Mouse (Mus musculus) heart, embryonic 15.5 days (tissue): ENCODE data around the gene Alox12b. TPM values are rescaled to one million over a fixed set of nuclear protein-coding genes. Genes with fewer than 3 reads are reported as not detected.

Experiments
- ATAC-seq: fragments of 200-750 bp; cut with Nextera tagmentation; replicated peaks from 2 replicates; pipeline ENCODE4 v1.8.0; 2017; ENCODE audit warnings: low read depth, moderate TSS enrichment; ENCODE audit not compliant: insufficient number of reproducible peaks, insufficient read depth, low FRiP score
- H3K27ac ChIP-seq: fragments of 300-500 bp; sonication (generic); 2 replicates; pipeline ENCODE4 v1.5.1; 2015; ENCODE audit warnings: mild to moderate bottlenecking, inconsistent platforms
- H3K27me3 ChIP-seq: fragments of 300-500 bp; sonication (generic); 2 replicates; pipeline ENCODE4 v1.6.1; 2015; ENCODE audit warnings: inconsistent platforms
- H3K36me3 ChIP-seq: fragments of 300-500 bp; sonication (generic); 2 replicates; pipeline ENCODE4 v1.6.1; 2015; ENCODE audit warnings: mild to moderate bottlenecking, inconsistent platforms
- H3K4me1 ChIP-seq: fragments of 300-500 bp; sonication (generic); replicated peaks from 2 replicates; pipeline ENCODE4 v1.6.1; 2015; ENCODE audit warnings: inconsistent platforms
- H3K4me2 ChIP-seq: fragments of 300-500 bp; sonication (generic); 2 replicates; pipeline ENCODE4 v1.6.1; 2015; ENCODE audit warnings: inconsistent platforms, mild to moderate bottlenecking, moderate library complexity
- H3K4me3 ChIP-seq: fragments of 300-500 bp; sonication (generic); 2 replicates; pipeline ENCODE4 v1.5.1; 2015; ENCODE audit warnings: mild to moderate bottlenecking, inconsistent platforms
- H3K9ac ChIP-seq: fragments of 300-500 bp; sonication (generic); 2 replicates; pipeline ENCODE4 v1.6.1; 2015; ENCODE audit warnings: mild to moderate bottlenecking, inconsistent platforms
- H3K9me3 ChIP-seq: fragments of 300-500 bp; sonication (generic); replicated peaks from 2 replicates; pipeline ENCODE4 v1.6.1; 2016; ENCODE audit warnings: inconsistent platforms
- WGBS: fragments of 180-500 bp; shearing (Covaris S2); methylation state at CpG from one replicate; pipeline ENCODE4 v1.1.7; 2015; ENCODE audit warnings: mixed read lengths; 5-methylcytosine and 5-hydroxymethylcytosine counted together
- polyA plus RNA-seq: library from polyadenylated mRNA; unstranded; fragments of >200 nt; fragmentation: Nextera tagmentation; extraction: Ambion mirVana; gene quantifications from 2 replicates; pipeline ENCODE4 v1.2.1, GENCODE M21; 2015

Gene Alox12b
- polyA plus RNA-seq, 1 experiment from 2014 or later, result 0.05 TPM

DNA sequence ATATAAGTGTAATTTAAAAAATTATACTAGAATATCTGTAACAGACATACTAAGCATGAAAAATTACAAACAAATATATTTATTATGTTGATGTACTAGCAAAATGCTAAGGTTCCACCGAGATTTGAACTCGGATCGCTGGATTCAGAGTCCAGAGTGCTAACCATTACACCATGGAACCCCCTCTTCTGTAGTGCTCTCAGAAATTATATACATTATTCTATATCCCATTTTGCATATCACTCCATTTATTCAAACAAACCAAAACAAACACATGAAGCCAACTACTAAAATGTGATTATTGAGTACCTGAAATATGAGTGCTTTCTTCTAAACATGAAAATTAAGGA is 32.3 kb upstream of the Alox12b start:
- ATAC-seq, result no peak
- peak overlapping the region; percentile 94; the same call in 1 of the 2 replicates for H3K27ac ChIP-seq
- H3K4me2 ChIP-seq, result peak overlapping the region; percentile 87; the same call in 1 of the 2 replicates
- H3K4me1 ChIP-seq, result peaks cover 44% of the 10 kb centered on the region
- H3K9me3 ChIP-seq, result no peaks in the 10 kb centered on the region
- H3K27me3 ChIP-seq, result no peaks in the 10 kb centered on the region; the same call in 1 of the 2 replicates
- H3K9ac ChIP-seq, result no peak overlapping the region
- 0% methylated on average over 3 of the region's 3 CpGs for WGBS
- H3K4me3 ChIP-seq, result peak overlapping the region; percentile 65
- H3K36me3 ChIP-seq, result no peaks in the 10 kb centered on the region

DNA sequence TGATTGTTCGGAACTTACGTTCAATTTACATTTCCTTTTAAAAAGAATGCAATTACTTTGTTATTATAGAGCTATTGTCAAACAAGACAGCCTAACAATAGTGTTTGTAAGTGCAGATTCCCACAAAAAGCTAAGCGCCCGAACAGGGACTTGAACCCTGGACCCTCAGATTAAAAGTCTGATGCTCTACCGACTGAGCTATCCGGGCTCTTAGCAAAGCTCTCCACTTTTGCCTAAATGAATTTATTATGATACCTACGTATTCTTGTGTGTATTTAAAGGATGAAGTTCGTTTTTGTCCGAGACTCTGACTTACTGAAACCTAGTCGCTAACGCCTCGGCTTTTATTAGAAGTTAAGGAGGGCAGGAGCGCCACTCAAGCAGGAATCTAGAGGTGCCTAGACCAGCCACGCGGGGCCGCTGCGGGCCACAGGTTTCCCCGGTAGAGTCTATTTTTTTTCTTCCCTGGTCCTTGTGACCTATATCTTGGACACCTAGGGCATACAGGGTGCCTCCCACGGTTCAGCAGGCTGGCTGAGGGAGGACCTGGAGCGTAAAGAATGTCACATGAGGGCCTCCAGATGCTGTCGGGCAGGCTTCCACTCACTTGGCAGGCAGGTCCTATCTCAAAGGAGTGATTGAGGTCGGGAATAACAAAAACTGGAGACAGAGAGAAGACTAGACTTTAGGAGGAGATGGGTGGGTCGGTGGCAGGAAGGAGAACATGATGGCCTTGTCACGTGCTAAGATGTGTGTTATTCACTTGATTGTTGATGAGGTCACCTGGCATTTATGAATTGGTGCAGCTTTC is 31.5 kb upstream of the Alox12b start:
- peak overlapping the region; percentile 60 for H3K9ac ChIP-seq
- H3K4me2 ChIP-seq, result peak overlapping the region; percentile 82
- H3K9me3 ChIP-seq, result no peaks in the 10 kb centered on the region
- peaks cover 37% of the 10 kb centered on the region for H3K4me1 ChIP-seq
- H3K27ac ChIP-seq, result peak overlapping the region; percentile 85
- no peaks in the 10 kb centered on the region for H3K36me3 ChIP-seq
- 0% methylated on average over 24 of the region's 24 CpGs for WGBS
- H3K4me3 ChIP-seq, result peak overlapping the region; percentile 64
- ATAC-seq, result peak; percentile 8; the same call in 1 of the 2 replicates
- no peaks in the 10 kb centered on the region; the same call in 1 of the 2 replicates for H3K27me3 ChIP-seq

DNA sequence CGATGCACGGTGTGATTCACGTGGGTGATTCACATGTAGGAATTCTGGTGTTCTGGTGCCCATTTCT is 31.1 kb upstream of the Alox12b start, which contains the start of gene Aloxe3:
TSS of gene Aloxe3 (plus strand) at position 45 of the 67 bp plus-strand sequence.
- no peaks in the 10 kb centered on the region for H3K9me3 ChIP-seq
- H3K27ac ChIP-seq, result peak within 1 kb of the TSS; percentile 85
- no peak for ATAC-seq
- WGBS, result 1% methylated on average over 3 of the region's 3 CpGs
- H3K4me3 ChIP-seq, result peak within 1 kb of the TSS; percentile 64
- H3K4me1 ChIP-seq, result peaks cover 33% of the 10 kb centered on the region
- peak within 1 kb of the TSS; percentile 82 for H3K4me2 ChIP-seq
- H3K36me3 ChIP-seq, result no peaks in the 10 kb centered on the region
- peak within 1 kb of the TSS; percentile 60 for H3K9ac ChIP-seq
- H3K27me3 ChIP-seq, result no peaks in the 10 kb centered on the region; the same call in 1 of the 2 replicates

DNA sequence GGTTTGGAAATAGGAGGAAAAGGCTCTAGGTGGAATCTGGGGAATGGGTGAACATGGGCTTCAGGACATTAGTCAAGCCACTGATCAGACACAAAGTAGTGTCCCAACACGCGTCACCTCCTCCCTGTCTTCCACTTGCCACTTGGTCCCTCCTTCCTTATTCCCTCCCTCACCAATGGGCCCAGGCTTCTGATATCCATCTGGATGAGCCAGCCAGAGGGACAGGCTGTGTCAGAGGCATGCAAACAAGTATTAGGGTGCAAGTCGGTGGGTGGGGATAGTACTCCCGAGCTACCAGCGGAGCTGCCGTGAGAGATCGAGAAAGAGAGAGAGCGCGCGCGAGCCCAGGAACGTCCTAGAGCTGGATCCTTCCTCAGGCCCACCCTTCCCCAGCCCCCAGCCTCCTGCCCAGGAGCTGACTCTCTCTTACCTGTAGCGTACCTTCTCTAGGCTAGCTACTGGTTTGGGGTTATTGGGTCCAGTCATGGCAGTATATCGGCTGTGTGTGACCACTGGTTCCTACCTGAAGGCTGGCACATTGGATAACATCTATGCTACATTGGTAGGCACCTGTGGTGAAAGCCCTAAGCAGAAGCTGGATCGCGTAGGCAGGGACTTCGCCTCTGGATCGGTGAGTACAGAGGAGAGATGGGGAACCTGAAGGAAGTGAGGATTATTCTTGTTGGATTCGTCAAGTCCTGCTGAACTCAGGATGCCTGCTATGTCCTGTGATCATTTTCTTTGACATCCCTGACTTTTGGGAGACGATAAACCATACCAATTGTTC is 30.7 kb upstream of the Alox12b start:
- ATAC-seq, result no peak
- Histone ChIP-seq H3K36me3 (no peaks in the 10 kb centered on the region), H3K4me3 (peak overlapping the region; percentile 64), H3K4me2 (peak overlapping the region; percentile 82), H3K27ac (no peak overlapping the region; the same call in 1 of the 2 replicates), H3K9ac (peak overlapping the region; percentile 60), H3K4me1 (peaks cover 28% of the 10 kb centered on the region), H3K9me3 (no peaks in the 10 kb centered on the region), H3K27me3 (no peaks in the 10 kb centered on the region; the same call in 1 of the 2 replicates)
- 18% methylated on average over 20 of the region's 20 CpGs for WGBS

DNA sequence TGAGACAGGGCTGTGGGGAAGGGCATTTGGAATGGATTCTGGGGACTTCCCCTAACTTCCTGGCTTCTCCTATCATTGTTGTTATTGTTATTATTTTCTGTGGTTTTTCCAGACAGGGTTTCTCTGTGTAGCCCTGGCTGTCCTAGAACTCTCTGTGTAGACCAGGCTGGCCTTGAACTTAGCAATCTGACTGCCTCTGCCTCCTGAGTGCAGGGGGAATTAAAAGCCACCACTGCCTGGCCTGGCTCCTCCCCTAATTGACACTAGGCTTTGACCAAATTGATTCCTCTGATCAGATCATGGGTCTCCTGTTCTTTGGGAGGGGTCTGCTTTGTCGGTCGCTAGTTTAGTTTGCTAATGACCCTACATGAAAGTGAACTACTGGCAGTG is 30.1 kb upstream of the Alox12b start:
- 73% methylated on average over 2 of the region's 2 CpGs for WGBS
- Histone ChIP-seq H3K9me3 (no peaks in the 10 kb centered on the region), H3K4me2 (peak overlapping the region; percentile 82), H3K27ac (no peak overlapping the region), H3K9ac (no peak overlapping the region), H3K4me1 (peaks cover 22% of the 10 kb centered on the region), H3K4me3 (peak overlapping the region; percentile 64; the same call in 1 of the 2 replicates), H3K27me3 (no peaks in the 10 kb centered on the region; the same call in 1 of the 2 replicates), H3K36me3 (no peaks in the 10 kb centered on the region)
- no peak for ATAC-seq

DNA sequence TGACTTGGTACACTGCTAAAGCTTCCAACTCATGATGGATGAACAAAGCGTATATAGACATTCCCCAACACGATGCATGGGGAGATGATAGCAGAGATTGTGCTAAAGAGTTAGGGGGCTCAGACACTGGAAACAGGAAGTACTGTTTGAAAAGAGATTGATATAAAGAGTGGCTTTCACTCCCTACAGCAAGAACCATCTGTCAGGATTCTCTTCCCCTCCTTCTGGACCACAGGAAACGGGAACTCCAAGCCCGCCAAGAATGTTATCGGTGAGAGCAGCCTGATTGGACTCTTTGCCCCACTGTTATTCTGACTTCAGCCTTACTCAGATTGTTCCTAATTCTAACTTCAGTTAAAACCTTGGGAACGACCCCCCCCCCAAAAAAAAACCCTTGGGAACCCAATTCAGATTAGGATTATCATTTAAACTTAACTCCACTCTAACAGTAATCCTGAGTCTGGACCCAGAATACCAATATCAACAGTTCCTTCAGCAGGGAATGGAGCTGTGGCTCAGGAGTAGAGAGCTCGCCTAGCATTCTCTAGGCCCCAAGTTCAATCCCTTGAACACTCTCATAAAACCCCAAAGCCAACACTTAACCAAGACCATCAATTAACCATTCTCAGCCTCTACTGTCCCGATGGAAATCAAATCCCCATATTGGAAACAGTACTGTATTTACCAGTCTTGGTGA is 28.2 kb upstream of the Alox12b start:
- Histone ChIP-seq H3K36me3 (no peaks in the 10 kb centered on the region), H3K4me3 (no peak overlapping the region), H3K9ac (no peak overlapping the region), H3K4me1 (peaks cover 20% of the 10 kb centered on the region), H3K4me2 (no peak overlapping the region), H3K9me3 (no peaks in the 10 kb centered on the region), H3K27ac (no peak overlapping the region), H3K27me3 (peaks cover 10% of the 10 kb centered on the region)
- no peak for ATAC-seq
- 55% methylated on average over 8 of the region's 8 CpGs for WGBS

DNA sequence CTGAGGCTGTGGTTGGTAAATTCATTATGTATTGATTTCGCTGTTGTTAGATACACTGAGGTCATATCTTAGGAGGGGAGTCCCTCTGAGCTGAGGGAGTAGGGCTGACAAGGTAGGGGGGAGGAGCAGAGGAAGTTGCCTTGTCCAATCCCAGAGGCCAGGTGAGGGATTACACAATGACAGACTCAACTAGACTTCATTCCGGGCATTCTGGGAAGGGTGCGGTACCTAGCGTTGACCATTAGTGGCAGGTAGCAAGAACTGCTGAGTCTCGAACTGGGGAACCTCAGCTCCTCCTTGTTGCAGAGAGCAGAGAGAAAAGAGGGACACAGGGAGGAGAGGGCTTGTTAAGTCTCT is 23.2 kb upstream of the Alox12b start:
- Histone ChIP-seq H3K4me1 (peaks cover 13% of the 10 kb centered on the region), H3K9ac (peak overlapping the region; percentile 51; the same call in 1 of the 2 replicates), H3K4me2 (peak overlapping the region; percentile 87), H3K9me3 (no peaks in the 10 kb centered on the region), H3K4me3 (peak overlapping the region; percentile 51), H3K27me3 (peaks cover 11% of the 10 kb centered on the region), H3K27ac (no peak overlapping the region), H3K36me3 (no peaks in the 10 kb centered on the region)
- no peak for ATAC-seq
- WGBS, result 23% methylated on average over 5 of the region's 5 CpGs

DNA sequence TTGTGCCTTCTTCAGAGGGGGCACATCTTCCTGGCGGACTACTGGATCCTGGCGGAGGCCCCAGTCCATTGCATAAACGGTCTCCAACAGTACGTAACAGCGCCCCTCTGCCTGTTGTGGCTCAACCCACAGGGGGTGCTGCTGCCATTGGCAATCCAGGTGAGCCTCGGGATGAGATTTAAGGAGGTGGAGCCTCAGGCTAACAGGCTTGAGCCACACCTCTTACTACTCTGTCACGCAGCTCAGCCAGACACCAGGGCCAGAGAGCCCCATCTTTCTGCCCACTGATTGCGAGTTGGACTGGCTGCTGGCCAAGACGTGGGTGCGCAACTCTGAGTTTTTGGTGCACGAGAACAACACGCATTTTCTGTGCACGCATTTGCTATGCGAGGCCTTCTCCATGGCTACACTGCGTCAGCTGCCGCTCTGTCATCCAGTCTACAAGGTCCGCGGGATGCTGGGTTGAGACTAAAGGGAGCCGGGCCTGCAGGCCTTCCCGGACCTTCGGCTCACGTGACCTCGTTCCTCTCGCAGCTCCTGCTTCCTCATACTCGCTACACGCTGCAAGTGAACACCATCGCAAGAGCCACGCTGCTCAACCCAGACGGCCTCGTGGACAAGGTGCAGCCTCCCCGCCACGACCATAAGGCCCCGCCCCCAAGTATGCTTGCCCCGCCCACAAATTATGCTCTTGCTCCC is 22.7 kb upstream of the Alox12b start:
- Histone ChIP-seq H3K36me3 (no peaks in the 10 kb centered on the region), H3K4me3 (peak overlapping the region; percentile 51), H3K27ac (no peak overlapping the region), H3K4me2 (peak overlapping the region; percentile 87), H3K4me1 (peaks cover 13% of the 10 kb centered on the region), H3K9me3 (no peaks in the 10 kb centered on the region), H3K9ac (peak overlapping the region; percentile 51), H3K27me3 (peaks cover 11% of the 10 kb centered on the region)
- peak; percentile 73 for ATAC-seq
- 3% methylated on average over 34 of the region's 34 CpGs for WGBS

DNA sequence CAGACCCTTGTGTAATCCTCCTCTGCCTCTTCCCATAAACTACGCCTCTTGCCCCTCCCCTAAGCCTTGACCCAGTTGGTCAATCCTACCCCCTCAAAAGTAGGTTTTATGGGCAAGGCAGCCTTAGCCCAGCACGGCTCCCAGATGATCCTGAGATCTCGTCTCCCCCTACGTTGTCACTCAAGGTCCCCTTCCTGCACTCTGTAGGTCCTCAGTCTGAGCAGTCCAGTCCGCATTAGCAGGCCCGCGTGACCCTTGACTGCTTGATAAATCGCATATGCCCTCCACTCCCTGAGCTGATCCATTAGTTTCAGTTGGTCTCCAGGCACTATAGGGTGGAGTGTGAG is 22.2 kb upstream of the Alox12b start:
- peak; percentile 4; the same call in 1 of the 2 replicates for ATAC-seq
- WGBS, result 47% methylated on average over 8 of the region's 8 CpGs
- peak overlapping the region; percentile 51 for H3K4me3 ChIP-seq
- H3K36me3 ChIP-seq, result no peaks in the 10 kb centered on the region
- H3K27me3 ChIP-seq, result peaks cover 11% of the 10 kb centered on the region
- H3K4me2 ChIP-seq, result peak overlapping the region; percentile 87
- no peaks in the 10 kb centered on the region for H3K9me3 ChIP-seq
- H3K27ac ChIP-seq, result no peak overlapping the region
- no peak overlapping the region for H3K9ac ChIP-seq
- H3K4me1 ChIP-seq, result peaks cover 13% of the 10 kb centered on the region

DNA sequence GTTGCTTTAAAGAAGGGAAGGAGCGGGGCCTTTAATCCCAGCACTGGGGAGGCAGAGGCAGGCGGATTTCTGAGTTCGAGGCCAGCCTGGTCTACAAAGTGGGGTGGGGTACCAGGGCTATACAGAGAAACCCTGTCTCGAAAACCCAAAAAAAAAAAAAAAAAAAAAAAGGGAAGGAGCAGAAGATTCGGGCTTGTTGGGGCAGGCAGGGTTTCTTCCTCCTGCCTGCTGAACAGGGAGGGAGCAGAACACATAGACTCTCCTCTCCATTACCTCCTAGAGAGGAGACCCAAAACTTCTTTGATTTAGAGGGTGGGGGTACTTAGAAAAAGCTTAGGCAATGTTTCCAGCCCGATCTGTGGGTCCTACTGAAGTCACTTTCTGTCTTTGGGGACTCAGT is 21.4 kb upstream of the Alox12b start:
- 84% methylated on average over 6 of the region's 6 CpGs for WGBS
- H3K36me3 ChIP-seq, result no peaks in the 10 kb centered on the region
- peaks cover 13% of the 10 kb centered on the region for H3K4me1 ChIP-seq

DNA sequence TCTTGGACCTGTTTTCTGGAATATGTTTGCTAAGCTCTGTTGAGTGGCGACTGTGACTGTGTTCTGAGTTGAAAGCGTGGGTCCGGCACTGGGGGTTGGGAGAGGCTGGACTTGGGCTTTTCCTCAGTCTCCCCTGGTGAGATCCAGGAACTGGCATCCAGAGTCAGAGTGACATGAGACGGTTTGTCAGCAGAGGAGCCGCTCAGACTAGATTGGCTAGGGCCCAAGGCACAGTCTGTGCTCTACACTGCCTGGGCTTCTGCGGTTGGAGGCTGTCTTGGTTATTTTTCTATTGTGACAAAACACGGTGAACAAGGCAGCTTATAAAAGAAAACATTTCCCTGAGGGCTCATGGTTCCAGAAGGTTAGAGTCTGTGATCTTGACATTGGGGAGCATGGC is 9.2 kb upstream of the Alox12b start:
- H3K4me2 ChIP-seq, result no peak overlapping the region
- ATAC-seq, result no peak
- WGBS, result 52% methylated on average over 7 of the region's 7 CpGs

More for the DNA sequence above, 21.4 kb upstream of the Alox12b start:
- Histone ChIP-seq H3K27ac (no peak overlapping the region), H3K9me3 (no peaks in the 10 kb centered on the region), H3K4me2 (no peak overlapping the region), H3K27me3 (peaks cover 11% of the 10 kb centered on the region), H3K9ac (no peak overlapping the region), H3K4me3 (no peak overlapping the region)
- no peak for ATAC-seq

More for the DNA sequence above, 9.2 kb upstream of the Alox12b start:
- Histone ChIP-seq H3K36me3 (no peaks in the 10 kb centered on the region), H3K4me3 (no peak overlapping the region), H3K9me3 (no peaks in the 10 kb centered on the region), H3K27me3 (peaks cover 20% of the 10 kb centered on the region), H3K4me1 (peaks cover 8% of the 10 kb centered on the region), H3K9ac (no peak overlapping the region), H3K27ac (no peak overlapping the region)
